Mouse (Mus musculus) midbrain, embryonic 14.5 days (tissue): ENCODE data around the gene Wdr34. TPM values are rescaled to one million over a fixed set of nuclear protein-coding genes. Genes with fewer than 3 reads are reported as not detected.

Experiments
- ATAC-seq: fragments of 200-750 bp; cut with Nextera tagmentation; 2 replicates; pipeline ENCODE4 v1.8.0; 2017; ENCODE audit warnings: moderate number of reproducible peaks, moderate library complexity; ENCODE audit not compliant: low FRiP score, low TSS enrichment
- DNase-seq: peaks from one replicate; pipeline ENCODE4 v3.0.0-alpha.2; 2015
- H3K27ac ChIP-seq: fragments of 300-500 bp; sonication (generic); replicated peaks from 2 replicates; pipeline ENCODE4 v1.5.1; 2014; ENCODE audit warnings: mild to moderate bottlenecking, low read depth, low read length, moderate library complexity
- H3K27me3 ChIP-seq: fragments of 300-500 bp; sonication (generic); 2 replicates; pipeline ENCODE4 v1.6.1; 2014; ENCODE audit warnings: low read length, control low read depth, mixed read lengths; ENCODE audit not compliant: control insufficient read depth, insufficient read depth
- H3K36me3 ChIP-seq: fragments of 300-500 bp; sonication (generic); 2 replicates; pipeline ENCODE4 v1.6.1; 2014; ENCODE audit warnings: low read length, control low read depth; ENCODE audit not compliant: control insufficient read depth, insufficient read depth
- H3K4me1 ChIP-seq: fragments of 300-500 bp; sonication (generic); 2 replicates; pipeline ENCODE4 v1.6.1; 2014; ENCODE audit warnings: mild to moderate bottlenecking, antibody characterized with exemption, low read length, control low read depth; ENCODE audit not compliant: control insufficient read depth, insufficient read depth
- H3K4me2 ChIP-seq: fragments of 300-500 bp; sonication (generic); 2 replicates; pipeline ENCODE4 v1.6.1; 2014; ENCODE audit warnings: mild to moderate bottlenecking, low read length, moderate library complexity
- H3K4me3 ChIP-seq: fragments of 300-500 bp; sonication (generic); replicated peaks from 2 replicates; pipeline ENCODE4 v1.5.1; 2014; ENCODE audit warnings: low read depth, low read length
- H3K9ac ChIP-seq: fragments of 300-500 bp; sonication (generic); replicated peaks from 2 replicates; pipeline ENCODE4 v1.6.1; 2014; ENCODE audit warnings: mild to moderate bottlenecking, low read length, moderate library complexity
- H3K9me3 ChIP-seq: fragments of 300-500 bp; sonication (generic); 2 replicates; pipeline ENCODE4 v1.6.1; 2016; ENCODE audit warnings: low read length, control low read depth, mixed read lengths; ENCODE audit not compliant: control insufficient read depth
- WGBS: fragments of 180-500 bp; shearing (Covaris S2); extraction: QIAGEN DNeasy Blood & Tissue Kit; methylation state at CpG from one replicate; pipeline ENCODE4 v1.1.7; 2014; 5-methylcytosine and 5-hydroxymethylcytosine counted together
- microRNA-seq: library from miRNA; unstranded; fragments of <30 nt; microRNA quantifications from one replicate; pipeline ENCODE4, GENCODE M21; 2016
- polyA plus RNA-seq: library from polyadenylated mRNA; unstranded; fragments of >200 nt; fragmentation: Nextera tagmentation; extraction: Ambion mirVana; gene quantifications from 2 replicates; pipeline ENCODE4 v1.2.1, GENCODE M21; 2014

The Wdr34 gene
- polyA plus RNA-seq, 1 experiment from 2014 or later, result 62.9 TPM

DNA sequence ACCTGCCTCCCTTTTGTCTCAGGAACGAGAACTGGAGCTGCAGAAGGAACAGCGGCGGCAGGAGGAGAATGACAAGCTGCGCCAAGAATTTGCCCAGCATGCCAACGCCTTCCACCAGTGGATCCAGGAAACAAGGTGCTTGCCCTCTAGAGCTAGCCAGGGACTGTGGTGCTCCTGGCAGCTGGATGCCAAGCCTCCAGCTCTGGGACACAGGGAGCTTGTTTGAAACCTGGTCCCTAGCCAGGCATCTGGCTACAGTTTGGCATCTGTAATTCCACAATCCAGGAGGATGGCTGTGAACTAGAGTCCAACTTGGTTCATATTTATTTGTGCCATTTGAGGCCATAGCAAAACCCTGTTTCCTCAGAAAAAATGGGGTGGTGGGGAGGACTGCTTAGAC lies 21.7 kb downstream of the Wdr34 start:
- no peak for DNase-seq
- H3K4me2 ChIP-seq, result no peak overlapping the region
- H3K4me3 ChIP-seq, result no peak overlapping the region
- H3K27ac ChIP-seq, result no peak overlapping the region
- no peaks in the 10 kb centered on the region for H3K9me3 ChIP-seq
- 92% methylated on average over 5 of the region's 5 CpGs for WGBS
- no peaks in the 10 kb centered on the region for H3K27me3 ChIP-seq
- ATAC-seq, result no peak
- peaks cover 100% of the 10 kb centered on the region for H3K36me3 ChIP-seq
- no peak overlapping the region for H3K9ac ChIP-seq
- no peaks in the 10 kb centered on the region for H3K4me1 ChIP-seq

DNA sequence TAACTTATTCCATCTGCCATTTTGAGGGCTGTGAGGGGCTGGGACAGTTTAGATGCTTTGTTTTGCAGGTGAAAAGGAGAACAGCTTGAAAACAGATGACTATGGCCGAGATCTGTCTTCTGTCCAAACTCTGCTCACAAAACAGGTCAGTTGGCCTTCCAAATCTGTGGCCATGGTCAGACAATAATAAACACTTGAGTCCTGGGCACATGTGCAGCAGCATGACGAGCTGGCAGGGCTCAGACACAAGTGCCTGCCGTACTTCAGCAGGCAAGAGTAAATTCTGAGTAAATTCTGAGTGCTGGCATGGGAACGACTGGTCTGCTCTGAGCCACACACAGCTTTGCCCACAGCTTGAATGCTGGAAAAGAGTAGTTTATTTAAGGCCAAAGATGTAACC lies 23.2 kb downstream of the Wdr34 start:
- H3K27ac ChIP-seq, result no peak overlapping the region
- H3K4me2 ChIP-seq, result no peak overlapping the region
- no peaks in the 10 kb centered on the region for H3K4me1 ChIP-seq
- ATAC-seq (no peak), DNase-seq (no peak)
- H3K9ac ChIP-seq, result no peak overlapping the region
- H3K27me3 ChIP-seq, result no peaks in the 10 kb centered on the region
- H3K36me3 ChIP-seq, result peaks cover 100% of the 10 kb centered on the region
- no peak overlapping the region for H3K4me3 ChIP-seq
- 95% methylated on average over 4 of the region's 4 CpGs for WGBS
- H3K9me3 ChIP-seq, result no peaks in the 10 kb centered on the region

DNA sequence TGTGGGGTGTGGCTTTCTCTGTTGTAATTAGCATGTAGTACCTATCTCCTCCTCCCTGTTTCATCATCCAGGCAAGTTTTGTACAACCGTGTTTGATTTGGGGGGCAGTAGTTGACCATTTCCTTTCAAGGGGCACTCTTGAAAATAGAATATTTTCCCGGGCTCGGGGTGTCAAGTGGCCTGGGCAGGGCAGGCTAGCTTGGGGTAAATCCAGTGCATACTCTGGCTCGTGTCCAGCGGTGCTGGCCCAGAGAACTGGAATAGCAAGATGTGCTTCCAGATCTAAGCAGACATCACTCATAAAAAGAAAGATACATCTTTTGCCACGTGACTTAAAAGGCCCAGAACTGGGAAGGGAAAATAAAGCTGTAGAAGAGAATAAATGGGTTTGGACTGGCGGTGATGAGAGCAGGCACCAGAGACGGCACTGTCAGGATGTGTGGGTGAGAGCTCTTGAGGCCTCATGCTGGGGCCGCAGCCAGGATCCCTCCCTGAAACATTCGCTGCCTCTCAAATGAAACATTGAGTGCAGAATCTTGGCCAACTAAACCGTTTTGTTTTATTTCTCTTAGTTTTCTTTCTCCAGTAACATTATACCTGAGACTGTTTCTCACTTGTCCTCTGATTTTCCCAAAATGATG lies 34.2 kb downstream of the Wdr34 start:
- no peak for ATAC-seq
- Histone ChIP-seq H3K9ac (no peak overlapping the region), H3K4me2 (no peak overlapping the region), H3K36me3 (peaks cover 100% of the 10 kb centered on the region), H3K4me3 (no peak overlapping the region), H3K27me3 (no peaks in the 10 kb centered on the region), H3K9me3 (no peaks in the 10 kb centered on the region), H3K27ac (no peak overlapping the region), H3K4me1 (no peaks in the 10 kb centered on the region)
- DNase-seq, result no peak
- 93% methylated on average over 11 of the region's 11 CpGs for WGBS

DNA sequence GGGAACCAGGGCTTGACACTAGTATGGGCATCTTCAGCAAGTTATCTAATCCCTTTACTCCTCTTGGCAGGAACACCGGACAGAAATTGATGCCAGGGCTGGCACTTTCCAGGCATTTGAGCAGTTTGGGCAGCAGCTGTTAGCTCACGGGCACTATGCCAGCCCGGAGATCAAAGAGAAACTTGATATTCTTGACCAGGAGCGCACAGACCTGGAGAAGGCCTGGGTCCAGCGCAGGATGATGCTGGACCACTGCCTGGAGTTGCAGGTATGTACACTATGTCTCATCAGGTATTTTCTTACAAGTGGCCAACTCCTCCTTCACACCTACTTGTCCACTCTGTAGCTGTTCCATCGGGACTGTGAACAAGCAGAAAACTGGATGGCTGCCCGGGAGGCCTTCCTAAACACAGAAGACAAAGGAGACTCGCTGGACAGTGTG lies 37.8 kb downstream of the Wdr34 start:
- Histone ChIP-seq H3K4me1 (no peaks in the 10 kb centered on the region), H3K27me3 (no peaks in the 10 kb centered on the region), H3K27ac (no peak overlapping the region), H3K9me3 (no peaks in the 10 kb centered on the region), H3K4me3 (no peak overlapping the region), H3K36me3 (peaks cover 100% of the 10 kb centered on the region), H3K9ac (no peak overlapping the region), H3K4me2 (no peak overlapping the region)
- ATAC-seq (no peak), DNase-seq (peak; percentile 32)
- 93% methylated on average over 8 of the region's 8 CpGs for WGBS

DNA sequence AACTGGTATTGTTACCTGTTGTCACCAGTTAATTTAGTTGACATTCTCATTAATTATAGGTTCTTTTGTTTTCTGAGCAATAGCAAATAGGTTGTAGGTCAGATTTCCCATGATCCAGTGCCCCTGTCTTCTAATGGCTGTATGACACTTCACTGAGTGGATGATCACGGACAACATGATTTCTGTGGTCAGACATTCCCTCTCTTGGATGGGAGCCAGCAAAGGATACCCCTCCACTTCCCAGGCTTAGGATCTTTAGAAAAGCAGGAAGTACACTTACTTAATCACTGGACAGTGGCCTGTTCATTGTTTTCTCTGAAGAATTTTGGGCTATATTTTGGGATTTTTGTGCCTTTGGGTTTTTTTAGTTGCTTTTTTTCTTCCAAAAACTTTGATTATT lies 39.6 kb downstream of the Wdr34 start:
- Histone ChIP-seq H3K4me2 (no peak overlapping the region), H3K27me3 (no peaks in the 10 kb centered on the region), H3K9me3 (no peaks in the 10 kb centered on the region), H3K4me1 (no peaks in the 10 kb centered on the region), H3K9ac (no peak overlapping the region), H3K36me3 (peaks cover 100% of the 10 kb centered on the region), H3K27ac (no peak overlapping the region), H3K4me3 (no peak overlapping the region)
- DNase-seq (no peak), ATAC-seq (no peak)
- 78% methylated on average over 1 of the region's 1 CpGs for whole genome bisulfite sequencing

DNA sequence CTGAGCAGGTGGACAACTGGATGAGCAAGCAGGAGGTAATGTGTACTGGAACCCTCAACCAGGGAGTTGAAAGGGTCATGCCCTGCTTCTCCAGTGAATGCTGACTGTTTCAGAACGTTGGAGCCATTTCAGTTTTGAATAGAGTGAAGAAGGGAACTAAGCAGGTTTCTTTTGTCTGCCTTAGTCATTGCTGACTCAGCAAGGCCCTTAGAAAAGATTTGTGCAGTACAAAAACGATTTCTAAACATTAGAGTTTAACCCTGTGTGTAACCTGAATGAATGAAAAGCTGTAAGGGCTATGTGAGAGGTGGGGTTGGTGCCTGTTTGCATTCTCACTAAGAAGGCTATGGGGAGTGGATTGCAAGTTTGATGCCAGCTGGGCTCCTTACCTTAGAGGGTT lies 56.7 kb downstream of the Wdr34 start:
- Histone ChIP-seq H3K4me3 (no peak overlapping the region), H3K9me3 (no peaks in the 10 kb centered on the region), H3K4me2 (no peak overlapping the region), H3K27ac (no peak overlapping the region), H3K36me3 (peaks cover 99% of the 10 kb centered on the region), H3K4me1 (no peaks in the 10 kb centered on the region), H3K9ac (no peak overlapping the region), H3K27me3 (no peaks in the 10 kb centered on the region)
- ATAC-seq (no peak), DNase-seq (no peak)
- 58% methylated on average over 2 of the region's 2 CpGs for WGBS

Small RNAs within 50 kb of the gene (microRNA-seq; reads per million reads assigned to microRNA genes)
- gene Mir6997, result 2.2 reads per million, percentile 14 among the genes with 10 or more reads in this experiment

Other genes starting within 250 kb of the Wdr34 start
- 36.1 and 40.0 TPM in 2 replicates for gene Slc27a4, start 246.2 kb downstream of the Wdr34 start, polyA plus RNA-seq
- 22.4 and 28.0 TPM in 2 replicates for gene Urm1, start 228.8 kb downstream of the Wdr34 start, polyA plus RNA-seq
- gene Cercam, start 179.7 kb downstream of the Wdr34 start, polyA plus RNA-seq, result 10.9 and 13.2 TPM in 2 replicates
- gene Odf2, start 159.7 kb downstream of the Wdr34 start, polyA plus RNA-seq, result 47.1 and 60.3 TPM in 2 replicates
- 53.5 and 61.5 TPM in 2 replicates for gene Gle1, start 113.5 kb downstream of the Wdr34 start, polyA plus RNA-seq
- 312 and 331 TPM in 2 replicates for gene Sptan1, start 83.3 kb downstream of the Wdr34 start, polyA plus RNA-seq
- gene Set, start 8.5 kb upstream of the Wdr34 start, polyA plus RNA-seq, result 376 and 427 TPM in 2 replicates
- 1.1 and 1.9 TPM in 2 replicates for gene Pkn3, start 28.8 kb upstream of the Wdr34 start, polyA plus RNA-seq
- 17.6 and 18.7 TPM in 2 replicates for gene Zdhhc12, start 44.8 kb upstream of the Wdr34 start, polyA plus RNA-seq
- gene Zer1, start 75.7 kb upstream of the Wdr34 start, polyA plus RNA-seq, result 15.1 and 15.6 TPM in 2 replicates
- gene Tbc1d13, start 84.9 kb upstream of the Wdr34 start, polyA plus RNA-seq, result 17.7 and 20.4 TPM in 2 replicates
- 23.2 and 28.1 TPM in 2 replicates for gene Endog, start 122.6 kb upstream of the Wdr34 start, polyA plus RNA-seq
- gene Spout1, start 129.6 kb upstream of the Wdr34 start, polyA plus RNA-seq, result 52.8 and 54.8 TPM in 2 replicates
- 15.3 and 17.1 TPM in 2 replicates for gene Kyat1, start 157.0 kb upstream of the Wdr34 start, polyA plus RNA-seq
- gene Lrrc8a, start 188.8 kb upstream of the Wdr34 start, polyA plus RNA-seq, result 66.0 and 70.9 TPM in 2 replicates
- 0.25 TPM in 1 of 2 replicates, not detected in the other for gene Gm28035, start 191.7 kb upstream of the Wdr34 start, polyA plus RNA-seq
- 4.9 and 6.0 TPM in 2 replicates for gene Phyhd1, start 217.3 kb upstream of the Wdr34 start, polyA plus RNA-seq
- not detected in 2 replicates for gene Gm28038, start 232.2 kb upstream of the Wdr34 start, polyA plus RNA-seq
- gene Dolk, start 237.5 kb upstream of the Wdr34 start, polyA plus RNA-seq, result 32.2 and 32.7 TPM in 2 replicates
- gene Nup188, start 237.5 kb upstream of the Wdr34 start, polyA plus RNA-seq, result 20.5 and 26.0 TPM in 2 replicates